Mouse (Mus musculus) lung, adult 2 months (tissue): ENCODE results near the gene Zbtb11.

Experiments used
- CTCF ChIP-seq: fragments of 200-500 bp; IDR thresholded peaks from 2 replicates; pipeline ENCODE4 v1.5.1; 2011; ENCODE audit warnings: mild to moderate bottlenecking, low read length, control low read depth; ENCODE audit not compliant: insufficient read depth
- POLR2A ChIP-seq: fragments of 200-500 bp; IDR thresholded peaks from 2 replicates; pipeline ENCODE4 v1.6.1; 2011; ENCODE audit warnings: low read depth, mild to moderate bottlenecking, control low read depth, low read length, borderline replicate concordance; ENCODE audit errors: extremely low read depth

- no peak for TF ChIP-seq POLR2A
- no peak for TF ChIP-seq CTCF
These were observed 83.4 kb downstream of the Zbtb11 start for GRCm38 (mm10) chr16:56056944-56057590.
